Mouse (Mus musculus) frontal cortex, adult 2 months (tissue): ENCODE results near the gene Gm20518. TPM values are rescaled to one million over a fixed set of nuclear protein-coding genes. Genes with fewer than 3 reads are reported as not detected.

Experiments used
- DNase-seq, 2 experiments: peaks; one replicate each; pipeline ENCODE4 v3.0.0; 2022; ENCODE audit warnings: low spot score in 1 of 2; ENCODE audit errors: extremely low spot score in 1 of 2
- polyA plus RNA-seq: library from polyadenylated mRNA; depleted of rRNA; stranded (reverse); fragments of >200 nt; gene quantifications from 2 replicates; pipeline ENCODE4 v1.2.3, GENCODE M21; 2012

Gene Gm20518
- polyA plus RNA-seq, 1 experiment, result 2.7 TPM

GRCm38 (mm10) chr16:17898462-17898861 is 7.0 kb upstream of the Gm20518 start, which contains the start of the genes Dgcr2 and Tssk2:
Gene Dgcr2, minus strand, starts transcription at chr16:17898562.
Gene Tssk2, plus strand, starts transcription at chr16:17898637.
- DNase-seq, result no peak

GRCm38 (mm10) chr16:17896091-17896490 is 4.6 kb upstream of the Gm20518 start:
- DNase-seq, result no peak

GRCm38 (mm10) chr16:17893923-17894322 is 2.5 kb upstream of the Gm20518 start, which contains the start of gene Tssk1:
Gene Tssk1, plus strand, starts transcription at chr16:17894223.
- DNase-seq, result no peak

- no peak for DNase-seq
These were observed 1.1 kb upstream of the Gm20518 start for GRCm38 (mm10) chr16:17892606-17893005.

- DNase-seq, result peak in 1 of 2 experiments; percentile 47
These were observed 429 bp downstream of the Gm20518 start for GRCm38 (mm10) chr16:17890917-17891566.

- no peak for DNase-seq
These were observed 1.1 kb downstream of the Gm20518 start for GRCm38 (mm10) chr16:17890342-17890727.

- DNase-seq, result no peak
These were observed 1.7 kb downstream of the Gm20518 start for GRCm38 (mm10) chr16:17889689-17890341.

GRCm38 (mm10) chr16:17884116-17884515 is 7.4 kb downstream of the Gm20518 start:
- no peak for DNase-seq

GRCm38 (mm10) chr16:17882196-17882595 is 9.3 kb downstream of the Gm20518 start:
- no peak for DNase-seq

- no peak for DNase-seq
These were observed 11.9 kb downstream of the Gm20518 start for GRCm38 (mm10) chr16:17879571-17879970.

- no peak for DNase-seq
These were observed 15.4 kb downstream of the Gm20518 start for GRCm38 (mm10) chr16:17876096-17876495.

GRCm38 (mm10) chr16:17875174-17875573 is 16.3 kb downstream of the Gm20518 start:
- DNase-seq, result no peak

GRCm38 (mm10) chr16:17872995-17873394 is 18.5 kb downstream of the Gm20518 start:
- DNase-seq, result no peak

GRCm38 (mm10) chr16:17871248-17871647 is 20.2 kb downstream of the Gm20518 start:
- no peak for DNase-seq

GRCm38 (mm10) chr16:17865770-17866169 is 25.7 kb downstream of the Gm20518 start:
- no peak for DNase-seq

- DNase-seq, result no peak
These were observed 26.2 kb downstream of the Gm20518 start for GRCm38 (mm10) chr16:17865293-17865692.

GRCm38 (mm10) chr16:17858592-17858991 is 32.9 kb downstream of the Gm20518 start:
- no peak for DNase-seq

GRCm38 (mm10) chr16:17857157-17857556 is 34.3 kb downstream of the Gm20518 start:
- no peak for DNase-seq

- DNase-seq, result no peak
These were observed 38.2 kb downstream of the Gm20518 start for GRCm38 (mm10) chr16:17853263-17853662.

- DNase-seq, result no peak
These were observed 39.6 kb downstream of the Gm20518 start for GRCm38 (mm10) chr16:17851860-17852259.

- DNase-seq, result no peak
These were observed 40.1 kb downstream of the Gm20518 start for GRCm38 (mm10) chr16:17851331-17851730.

GRCm38 (mm10) chr16:17849486-17849885 is 42.0 kb downstream of the Gm20518 start:
- DNase-seq, result no peak
